Mouse (Mus musculus): Measurements from ENCODE around the gene Icos. TPM values are rescaled to one million over a fixed set of nuclear protein-coding genes. Genes with fewer than 3 reads are reported as not detected.

Gene Icos
- total RNA-seq, 1 experiment = not detected

- no peaks in the 10 kb centered on the region for H3K9me3 ChIP-seq (ENCODE audit: control insufficient read depth, insufficient read depth, low read depth, low read length)
- H3K27ac ChIP-seq (ENCODE audit: insufficient read depth, low read depth, low read length, poor library complexity, severe bottlenecking) = no peak overlapping the region
- DNase-seq (ENCODE audit: low read depth, low spot score) = no peak
- no peak for TF ChIP-seq ZC3H11A (IDR thresholded peaks at IDR 0.05; ENCODE audit: borderline replicate concordance, low read depth, low read length)
- no peak for TF ChIP-seq ZNF384 (IDR thresholded peaks at IDR 0.05; ENCODE audit: low read depth, low read length)
- no peak for TF ChIP-seq MAFK (IDR thresholded peaks at IDR 0.05; ENCODE audit: insufficient read depth, low read depth, low read length)
- TF ChIP-seq CHD2 (IDR thresholded peaks at IDR 0.05; ENCODE audit: low read depth, low read length) = no peak
- TF ChIP-seq HCFC1 (IDR thresholded peaks at IDR 0.05; ENCODE audit: borderline replicate concordance, insufficient read depth, low read length) = no peak
- H3K4me1 ChIP-seq (ENCODE audit: control insufficient read depth in 2 of 2, insufficient read depth in 2 of 2, low read length in 2 of 2, poor library complexity in 1 of 2) = no peaks in the 10 kb centered on the region
- no peaks in the 10 kb centered on the region for H3K36me3 ChIP-seq (ENCODE audit: control insufficient read depth, insufficient read depth, low read length, poor library complexity, severe bottlenecking)
- in situ Hi-C loops (cut with MboI; ENCODE audit: low sequenced_read_pairs in 2 of 2, unreplicated experiment in 2 of 2) = no loop called here
- H3K4me3 ChIP-seq (ENCODE audit: insufficient read depth in 1 of 2, low read depth in 1 of 2, low read length in 2 of 2, poor library complexity in 1 of 2, severe bottlenecking in 1 of 2) = no peak overlapping the region
- H3K9ac ChIP-seq (ENCODE audit: insufficient read depth, low read depth, low read length, poor library complexity, severe bottlenecking) = no peak overlapping the region
These were observed 65.1 kb downstream of the Icos start for GRCm38 (mm10) chr1:61042842-61043241.

- in situ Hi-C loops (cut with MboI; ENCODE audit: low sequenced_read_pairs in 2 of 2, unreplicated experiment in 2 of 2) = no loop called here
These were observed 68.5 kb downstream of the Icos start for GRCm38 (mm10) chr1:61046055-61046705.

DNA sequence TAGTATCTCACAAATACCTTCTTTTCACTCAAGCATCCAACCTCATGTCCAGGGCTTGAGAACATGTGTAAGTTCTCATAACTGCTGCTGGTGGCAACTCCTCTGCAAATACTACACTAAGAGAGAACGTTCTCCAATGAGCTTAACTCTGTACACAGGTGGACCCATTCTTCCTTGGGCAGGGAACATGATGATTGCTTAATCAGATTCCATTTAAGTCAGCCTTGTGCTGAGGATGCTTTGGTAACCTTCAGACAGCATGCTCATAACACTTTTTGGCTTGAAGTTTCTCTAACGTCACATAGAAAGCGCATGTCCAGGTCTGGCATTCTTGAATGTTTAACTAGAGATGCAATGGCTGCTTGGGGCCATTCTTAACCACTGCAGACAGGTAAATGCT is 69.6 kb downstream of the Icos start:
- no peak for DNase-seq (ENCODE audit: low read depth, low spot score)
- TF ChIP-seq CHD2 (IDR thresholded peaks at IDR 0.05; ENCODE audit: low read depth, low read length) (no peak), HCFC1 (IDR thresholded peaks at IDR 0.05; ENCODE audit: borderline replicate concordance, insufficient read depth, low read length) (no peak), ZNF384 (IDR thresholded peaks at IDR 0.05; ENCODE audit: low read depth, low read length) (no peak), ZC3H11A (IDR thresholded peaks at IDR 0.05; ENCODE audit: borderline replicate concordance, low read depth, low read length) (no peak), MAFK (IDR thresholded peaks at IDR 0.05; ENCODE audit: insufficient read depth, low read depth, low read length) (no peak)
- Histone ChIP-seq H3K4me3 (ENCODE audit: insufficient read depth in 1 of 2, low read depth in 1 of 2, low read length in 2 of 2, poor library complexity in 1 of 2, severe bottlenecking in 1 of 2) (no peak overlapping the region), H3K9me3 (ENCODE audit: control insufficient read depth, insufficient read depth, low read depth, low read length) (no peaks in the 10 kb centered on the region), H3K4me1 (ENCODE audit: control insufficient read depth in 2 of 2, insufficient read depth in 2 of 2, low read length in 2 of 2, poor library complexity in 1 of 2) (no peaks in the 10 kb centered on the region), H3K9ac (ENCODE audit: insufficient read depth, low read depth, low read length, poor library complexity, severe bottlenecking) (no peak overlapping the region), H3K27ac (ENCODE audit: insufficient read depth, low read depth, low read length, poor library complexity, severe bottlenecking) (no peak overlapping the region), H3K36me3 (ENCODE audit: control insufficient read depth, insufficient read depth, low read length, poor library complexity, severe bottlenecking) (no peaks in the 10 kb centered on the region)
- in situ Hi-C loops (cut with MboI; ENCODE audit: low sequenced_read_pairs in 2 of 2, unreplicated experiment in 2 of 2) = no loop called here

More at GRCm38 (mm10) chr1:61046055-61046705, 68.5 kb downstream of the Icos start:
- no peak overlapping the region for H3K4me3 ChIP-seq (ENCODE audit: insufficient read depth in 1 of 2, low read depth in 1 of 2, low read length in 2 of 2, poor library complexity in 1 of 2, severe bottlenecking in 1 of 2)
- H3K36me3 ChIP-seq (ENCODE audit: control insufficient read depth, insufficient read depth, low read length, poor library complexity, severe bottlenecking) = no peaks in the 10 kb centered on the region
- TF ChIP-seq ZC3H11A (IDR thresholded peaks at IDR 0.05; ENCODE audit: borderline replicate concordance, low read depth, low read length) = no peak
- TF ChIP-seq MAFK (IDR thresholded peaks at IDR 0.05; ENCODE audit: insufficient read depth, low read depth, low read length) = no peak
- no peak for TF ChIP-seq CHD2 (IDR thresholded peaks at IDR 0.05; ENCODE audit: low read depth, low read length)
- TF ChIP-seq HCFC1 (IDR thresholded peaks at IDR 0.05; ENCODE audit: borderline replicate concordance, insufficient read depth, low read length) = no peak
- TF ChIP-seq ZNF384 (IDR thresholded peaks at IDR 0.05; ENCODE audit: low read depth, low read length) = no peak
- H3K9ac ChIP-seq (ENCODE audit: insufficient read depth, low read depth, low read length, poor library complexity, severe bottlenecking) = no peak overlapping the region
- no peaks in the 10 kb centered on the region for H3K9me3 ChIP-seq (ENCODE audit: control insufficient read depth, insufficient read depth, low read depth, low read length)
- no peaks in the 10 kb centered on the region for H3K4me1 ChIP-seq (ENCODE audit: control insufficient read depth in 2 of 2, insufficient read depth in 2 of 2, low read length in 2 of 2, poor library complexity in 1 of 2)
- DNase-seq (ENCODE audit: low read depth, low spot score) = no peak
- no peak overlapping the region for H3K27ac ChIP-seq (ENCODE audit: insufficient read depth, low read depth, low read length, poor library complexity, severe bottlenecking)

Other genes starting within 250 kb of the Icos start
- not detected in 2 replicates for gene Ctla4, start 90.9 kb upstream of the Icos start, total RNA-seq (2012; rRNA removed)